Mouse (Mus musculus) mouse trophoblast stem cell (cell line): ENCODE results near the gene Cish.

ENCODE experiments used
- in situ Hi-C, 2 experiments: fragments of 300-500 bp; cut with MseI, MboI; formaldehyde crosslinking; loops; 2 replicates in 1 of 2; 3 replicates in 1 of 2; pipeline ENCODE4 v1.15.1; 2025

The Cish gene

DNA sequence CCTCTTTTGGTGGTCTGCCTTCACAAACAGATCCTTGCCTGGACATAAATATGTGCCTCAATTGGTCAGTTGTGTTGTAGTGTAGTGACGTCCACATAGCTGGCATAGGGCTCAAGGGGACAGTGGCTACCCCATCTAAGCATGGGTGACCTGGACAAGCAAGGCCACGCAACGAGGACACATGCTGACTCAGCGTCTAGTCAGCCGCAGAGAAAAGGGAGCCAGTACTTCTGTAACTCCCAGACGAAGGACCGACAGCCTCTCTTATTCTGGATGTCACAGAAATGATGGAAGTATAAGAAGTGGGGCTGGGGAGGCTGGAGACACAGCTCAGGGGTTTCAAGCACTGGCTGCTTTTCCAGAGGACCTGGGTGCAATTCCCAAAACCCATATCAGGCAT is 18.2 kb upstream of the Cish start:
- in situ Hi-C loops, result no loop called here

- in situ Hi-C loops, result no loop called here
Measured at GRCm38 (mm10) chr9:107278126-107278525, 17.7 kb upstream of the Cish start.

- in situ Hi-C loops, result no loop called here
Measured at GRCm38 (mm10) chr9:107278527-107279377, 17.1 kb upstream of the Cish start.

DNA sequence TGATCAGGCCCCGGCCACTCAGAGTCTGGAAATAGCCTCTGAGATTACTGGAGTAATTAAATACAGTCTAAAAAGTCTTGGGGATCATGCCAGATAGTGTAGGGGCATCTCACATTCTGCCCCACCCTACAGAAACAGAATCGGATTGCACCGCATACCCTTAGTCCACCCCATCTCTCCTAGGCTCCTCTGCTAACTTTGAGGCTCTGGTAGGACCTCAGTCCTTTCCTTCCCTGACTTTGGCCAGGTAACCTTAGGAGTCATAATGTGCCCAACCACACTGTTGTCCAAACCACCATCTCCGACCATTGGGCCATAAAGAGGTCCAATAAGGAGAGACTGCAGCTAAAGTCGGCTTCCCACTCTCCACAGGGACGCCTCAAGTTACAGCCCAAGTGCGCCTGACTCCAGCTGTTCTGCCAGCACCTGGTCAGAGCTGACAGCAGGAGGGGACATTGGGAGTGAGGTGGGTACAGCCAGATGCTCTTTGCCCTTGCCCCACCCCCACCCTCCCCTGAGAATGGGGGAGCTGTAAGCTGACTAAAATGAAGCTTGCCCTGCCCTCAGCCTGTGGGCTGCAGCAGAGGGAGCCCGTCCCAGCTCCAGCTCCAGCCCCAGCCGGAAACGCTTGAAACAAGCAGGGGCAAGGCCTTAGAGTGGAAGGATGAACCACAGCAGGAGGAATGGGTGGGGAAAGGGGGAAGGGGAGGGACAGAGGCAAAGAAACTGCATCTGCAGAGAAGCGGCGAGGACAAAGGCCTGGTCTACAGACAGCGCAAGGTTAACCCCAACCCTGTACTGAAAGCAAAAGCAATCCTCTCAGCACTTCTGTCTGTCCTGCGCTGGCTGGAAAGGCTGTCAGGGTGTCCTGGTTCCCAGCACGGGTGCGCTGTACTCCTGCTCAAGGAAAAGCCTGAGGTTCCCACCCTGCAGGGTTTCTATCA is 16.2 kb upstream of the Cish start:
- in situ Hi-C loops, result no loop called here

DNA sequence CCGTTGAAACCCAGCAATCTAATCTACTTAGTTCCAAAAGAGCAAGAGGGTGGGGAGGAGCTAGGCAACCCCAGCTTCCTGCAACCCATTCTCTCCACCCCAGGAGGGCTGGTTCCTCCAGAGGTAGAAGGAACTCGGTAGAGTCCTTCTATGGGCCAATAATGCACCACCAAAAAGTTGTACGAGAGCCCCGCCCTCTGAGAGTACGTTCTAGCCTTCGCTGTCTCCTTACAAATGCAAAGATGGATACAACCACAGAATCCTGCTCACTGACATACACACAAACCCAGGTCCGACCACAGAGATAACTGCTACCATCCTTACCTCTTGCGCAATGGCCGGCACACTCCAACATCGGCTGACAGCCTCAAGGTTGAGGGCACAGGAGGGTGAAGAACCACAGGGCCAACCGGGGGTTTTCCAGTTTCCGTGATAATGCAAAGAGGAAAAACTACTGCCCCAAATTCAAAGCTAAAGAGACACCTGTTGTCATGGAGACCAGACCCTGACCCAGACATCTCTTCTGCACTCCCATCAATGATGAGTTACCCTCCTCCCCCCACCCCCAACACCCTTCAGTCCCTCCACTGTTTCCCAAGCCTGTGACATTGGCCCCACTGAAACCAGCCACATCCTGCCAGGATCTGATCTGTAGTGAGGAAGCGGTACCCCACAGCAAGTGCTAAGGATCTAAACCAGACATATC is 15.4 kb upstream of the Cish start:
- in situ Hi-C loops, result no loop called here

DNA sequence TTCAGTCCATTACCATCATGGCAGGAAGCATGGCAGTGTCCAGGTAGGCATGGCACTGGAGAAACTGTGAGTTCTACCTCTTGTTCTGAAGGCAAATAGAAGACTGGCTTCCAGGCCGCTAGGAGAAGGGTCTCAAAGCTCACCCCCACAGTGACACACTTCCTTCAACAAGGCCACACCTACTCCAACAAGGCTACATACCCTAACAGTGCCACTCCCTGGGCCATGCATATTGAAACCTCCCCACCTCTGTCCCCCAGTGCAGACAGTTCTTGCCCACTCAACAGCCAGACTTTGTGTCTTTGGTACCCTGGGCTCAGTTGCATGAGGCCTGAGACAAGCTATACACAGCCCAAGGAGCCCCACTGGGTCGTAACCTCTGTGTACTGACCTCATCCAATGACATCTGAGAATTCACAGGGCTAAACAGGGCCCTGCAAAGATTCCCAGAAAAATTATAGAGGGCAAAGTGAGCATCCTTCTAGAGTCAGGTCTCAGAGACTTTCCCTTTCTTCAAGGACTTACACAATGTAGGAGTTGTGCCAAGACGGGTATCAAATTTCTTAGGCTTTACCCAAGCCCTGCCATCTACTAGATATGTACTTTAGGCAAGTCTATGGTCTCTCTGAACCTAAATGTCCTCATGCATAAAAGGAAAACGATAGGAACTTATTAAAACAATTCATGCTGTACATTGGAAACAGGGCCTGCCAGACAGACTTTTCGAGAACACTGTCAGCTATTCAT is 14.4 kb upstream of the Cish start:
- in situ Hi-C loops, result no loop called here

GRCm38 (mm10) chr9:107282951-107283350 is 12.9 kb upstream of the Cish start:
- in situ Hi-C loops, result no loop called here

DNA sequence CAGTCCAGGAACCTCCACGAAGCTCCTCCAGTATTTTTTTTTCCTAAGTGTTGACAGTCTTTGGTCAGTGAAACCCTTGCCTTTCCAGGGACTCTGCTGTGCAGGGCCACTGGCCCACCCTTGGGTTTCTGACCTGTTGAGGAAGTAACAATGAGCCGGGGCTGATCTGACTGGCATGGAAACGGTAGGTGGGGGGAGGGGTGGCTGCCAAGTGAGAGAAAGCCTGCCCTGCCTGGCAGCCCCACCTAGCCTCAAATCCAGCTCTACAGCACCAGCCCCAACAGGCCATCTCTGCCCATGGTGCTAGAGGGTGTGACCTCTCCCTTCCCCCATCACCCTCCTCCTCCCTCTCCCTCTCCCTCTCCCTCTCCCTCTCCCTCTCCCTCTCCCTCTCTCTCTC is 10.8 kb upstream of the Cish start:
- in situ Hi-C loops, result no loop called here

DNA sequence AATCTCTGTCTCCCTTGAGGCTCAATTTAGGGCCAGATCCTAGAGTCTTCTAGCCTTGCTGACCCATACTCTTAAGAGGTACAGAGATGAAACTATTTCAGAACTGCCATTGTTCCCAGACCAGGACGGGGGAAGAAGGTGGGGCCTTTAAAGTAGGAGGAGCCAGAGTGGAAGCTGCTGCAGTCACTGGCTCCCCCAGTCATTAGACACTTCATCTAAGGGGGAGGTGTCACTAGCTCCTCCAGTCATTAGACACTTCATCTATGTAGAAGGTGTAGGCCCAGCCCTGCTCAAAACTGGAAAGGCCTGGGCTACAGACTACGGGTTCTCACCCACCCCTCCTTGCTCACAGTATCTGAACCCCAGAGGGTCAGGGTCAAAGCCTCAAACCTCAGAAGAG is 8.5 kb upstream of the Cish start:
- in situ Hi-C loops, result no loop called here

- in situ Hi-C loops, result no loop called here
Measured at GRCm38 (mm10) chr9:107288105-107288650, 7.6 kb upstream of the Cish start.

DNA sequence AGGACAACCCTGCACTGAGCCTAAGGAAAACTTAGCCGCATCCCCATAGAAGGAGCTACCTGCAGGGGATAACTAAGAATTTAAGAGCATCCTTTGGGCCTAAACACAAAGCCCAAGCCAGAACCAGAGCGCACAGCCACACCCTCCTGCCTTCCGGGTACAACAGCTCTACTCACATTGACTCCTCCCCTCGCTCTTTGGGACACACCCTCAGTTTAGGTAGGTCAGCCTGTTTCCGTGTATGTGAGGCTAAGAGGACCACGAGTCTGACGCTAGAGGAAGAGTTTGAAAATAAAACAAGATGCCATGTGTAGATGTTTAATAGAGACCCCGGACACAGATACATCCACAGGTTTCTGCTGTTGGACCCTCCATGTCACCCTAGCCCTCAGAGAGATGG is 7.1 kb upstream of the Cish start:
- in situ Hi-C loops, result no loop called here

- in situ Hi-C loops, result loop anchor here (5.0 kb wide), 2 partner anchors 42 to 48 kb away; partner anchors contain the start of gene Hemk1 (in 1 of the 2)
Measured at GRCm38 (mm10) chr9:107289211-107290076, 6.4 kb upstream of the Cish start, which contains the start of gene Mapkapk3. Mapkapk3 (minus strand) TSS chr9:107289877.

GRCm38 (mm10) chr9:107290897-107291296 is 4.9 kb upstream of the Cish start:
- in situ Hi-C loops, result loop anchor here (5.0 kb wide), 2 partner anchors 44 to 46 kb away; partner anchors contain the start of gene Hemk1 (in 1 of the 2)

GRCm38 (mm10) chr9:107294249-107294648 is 1.6 kb upstream of the Cish start:
- in situ Hi-C loops, result loop anchor here (5.0 kb wide), 2 partner anchors 43 to 47 kb away; partner anchors contain the start of gene Hemk1 (in 1 of the 2)

DNA sequence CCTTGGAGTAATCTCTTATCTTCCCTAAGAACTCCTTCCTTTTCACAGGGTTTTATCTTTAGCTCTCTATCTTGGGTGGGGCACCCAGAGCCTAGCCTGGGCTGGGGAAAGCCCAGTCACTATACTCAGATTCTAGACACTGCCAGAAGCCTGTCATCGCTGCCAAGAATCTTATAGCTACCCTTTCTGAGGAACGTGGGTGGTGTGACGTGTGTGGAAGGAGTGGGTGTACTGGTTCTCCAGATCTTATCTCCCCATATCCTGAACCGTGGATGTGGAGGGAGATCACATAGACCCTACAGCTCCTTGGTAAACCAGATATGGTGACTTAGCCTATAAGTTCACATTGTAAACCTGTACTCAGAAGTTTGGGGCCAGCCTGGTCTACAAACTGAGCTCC is 210 bp upstream of the Cish start:
- in situ Hi-C loops, result loop anchor here in 1 of 2 experiments (5.0 kb wide), 1 partner anchor 42 kb away; the partner anchor contains the start of gene Hemk1

- in situ Hi-C loops, result loop anchor here in 1 of 2 experiments (5.0 kb wide), 1 partner anchor 41 kb away; the partner anchor contains the start of gene Hemk1
Measured at GRCm38 (mm10) chr9:107296041-107296440, 215 bp downstream of the Cish start.

- in situ Hi-C loops, result loop anchor here in 1 of 2 experiments (5.0 kb wide), 1 partner anchor 41 kb away; the partner anchor contains the start of gene Hemk1
Measured at GRCm38 (mm10) chr9:107296501-107296965, 707 bp downstream of the Cish start.

DNA sequence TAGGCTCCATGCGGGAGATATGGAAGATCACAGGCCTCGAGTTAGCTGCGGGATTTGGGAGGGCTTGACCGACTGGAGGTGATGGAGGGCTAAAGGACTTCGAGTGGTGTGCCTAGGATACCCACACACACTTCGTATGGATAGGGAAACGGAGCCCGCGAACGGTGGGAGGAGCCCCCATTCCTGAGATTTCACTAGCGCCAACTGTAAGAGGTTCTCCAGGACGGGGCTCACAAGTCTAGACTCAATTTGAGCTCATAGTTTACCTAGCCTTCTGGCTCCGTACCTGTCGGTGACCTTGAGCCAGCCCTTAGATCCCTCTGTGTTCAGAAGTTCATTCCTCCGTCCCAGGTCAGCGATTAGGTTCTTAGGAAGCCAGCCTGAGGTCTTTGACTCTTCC is 1.2 kb downstream of the Cish start:
- in situ Hi-C loops, result loop anchor here in 1 of 2 experiments (5.0 kb wide), 1 partner anchor 40 kb away; the partner anchor contains the start of gene Hemk1

DNA sequence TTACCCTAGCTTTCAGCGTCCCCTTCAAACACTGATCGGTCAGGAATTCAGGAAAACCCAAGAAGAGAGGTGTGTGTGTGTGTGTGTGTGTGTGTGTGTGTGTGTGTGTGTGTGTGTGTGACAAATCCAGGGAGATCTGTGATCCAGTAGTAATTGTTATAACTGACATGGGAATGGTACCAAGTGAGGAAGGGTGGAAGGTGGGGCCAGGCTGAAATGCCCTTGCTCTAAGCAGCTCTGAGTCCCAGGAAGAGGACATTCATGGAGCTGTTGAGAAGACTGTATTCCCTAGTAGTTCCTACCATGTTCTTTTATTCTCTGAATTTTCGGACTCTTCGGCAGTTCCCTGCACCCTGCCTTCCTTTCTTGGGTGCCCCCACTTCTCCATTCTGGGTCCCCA is 1.8 kb downstream of the Cish start:
- in situ Hi-C loops, result loop anchor here in 1 of 2 experiments (5.0 kb wide), 1 partner anchor 40 kb away; the partner anchor contains the start of gene Hemk1
